Mouse (Mus musculus): ENCODE measurements at regions not wholly inside any gene's neighbourhood (a gene's known extent, or its start where the extent isn't known, plus 50 kb on each side); places are given as distances from the start of the nearest gene placed in this dataset.

GRCm38 (mm10) chr1:194878440-194878839, 60.2 kb upstream of the Cd34 start:
- in situ Hi-C loops (cut with MboI, MseI): loop anchor here (5.0 kb wide), 1 partner anchor 84 kb away; no protein-coding TSS in a partner anchor

- in situ Hi-C loops (cut with MboI, MseI): loop anchor here (5.0 kb wide), 1 partner anchor 83 kb away; no protein-coding TSS in a partner anchor
Measured at GRCm38 (mm10) chr1:194879324-194880233, 59.0 kb upstream of the Cd34 start.

- in situ Hi-C loops (cut with MboI, MseI): no loop called here
Measured at GRCm38 (mm10) chr1:194881556-194882223, 56.9 kb upstream of the Cd34 start.

- in situ Hi-C loops (cut with MboI, MseI): no loop called here
Measured at GRCm38 (mm10) chr1:194885071-194885686, 53.4 kb upstream of the Cd34 start.

- in situ Hi-C loops (cut with MboI, MseI): no loop called here
Measured at GRCm38 (mm10) chr1:194885687-194886077, 52.9 kb upstream of the Cd34 start.

Data from T-helper 2 cell (primary cell).